Mouse (Mus musculus): ENCODE measurements around the gene Gm28308. TPM values are rescaled to one million over a fixed set of nuclear protein-coding genes. Genes with fewer than 3 reads are reported as not detected.

Gm28308 gene
- total and polyA plus RNA-seq, 2 experiments from 2014 or later = 2.2 TPM; not detected in 1

- H3K27me3 ChIP-seq (ENCODE audit: insufficient read depth, low read length) = peaks cover 56% of the 10 kb centered on the region
- no peaks in the 10 kb centered on the region for H3K36me3 ChIP-seq (ENCODE audit: insufficient read depth, low read length)
- H3K9me3 ChIP-seq (ENCODE audit: low read length) = no peaks in the 10 kb centered on the region
- H3K4me2 ChIP-seq (ENCODE audit: low read depth, low read length) = peak overlapping the region; percentile 58
- H3K4me1 ChIP-seq (ENCODE audit: insufficient read depth, low read length) = peaks cover 10% of the 10 kb centered on the region; the same call in 1 of the 2 replicates
- WGBS = 6% methylated on average over 4 of the region's 4 CpGs
- H3K4me3 ChIP-seq (ENCODE audit: low read length) = peak overlapping the region; percentile 41
- no peak overlapping the region for H3K27ac ChIP-seq
- no peak for ATAC-seq
- H3K9ac ChIP-seq (replicated peaks; ENCODE audit: low read length) = no peak overlapping the region
- no peak for TF ChIP-seq CTCF (IDR thresholded peaks at IDR 0.05; ENCODE audit: low read depth)
- DNase-seq (ENCODE audit: low spot score) = no peak
These were observed 39.5 kb downstream of the Gm28308 start for GRCm38 (mm10) chr6:52173648-52174047.

GRCm38 (mm10) chr6:52172501-52172900 lies 40.6 kb downstream of the Gm28308 start:
- peak; percentile 94 for DNase-seq (ENCODE audit: low spot score)
- H3K36me3 ChIP-seq (ENCODE audit: insufficient read depth, low read length) = no peaks in the 10 kb centered on the region
- peaks cover 58% of the 10 kb centered on the region for H3K27me3 ChIP-seq (ENCODE audit: insufficient read depth, low read length)
- peak overlapping the region; percentile 58 for H3K4me2 ChIP-seq (ENCODE audit: low read depth, low read length)
- peak overlapping the region; percentile 41 for H3K4me3 ChIP-seq (ENCODE audit: low read length)
- ATAC-seq = peak; percentile 93
- H3K27ac ChIP-seq = peak overlapping the region; percentile 82
- H3K4me1 ChIP-seq (ENCODE audit: insufficient read depth, low read length) = peaks cover 10% of the 10 kb centered on the region; the same call in 1 of the 2 replicates
- WGBS = under 1% methylated on average over 35 of the region's 35 CpGs
- TF ChIP-seq CTCF (IDR thresholded peaks at IDR 0.05; ENCODE audit: low read depth) = no peak
- H3K9me3 ChIP-seq (ENCODE audit: low read length) = no peaks in the 10 kb centered on the region
- peak overlapping the region; percentile 33; the same call in 1 of the 2 replicates for H3K9ac ChIP-seq (replicated peaks; ENCODE audit: low read length)

GRCm38 (mm10) chr6:52171938-52172337 lies 41.2 kb downstream of the Gm28308 start:
- Histone ChIP-seq H3K4me3 (ENCODE audit: low read length) (peak overlapping the region; percentile 41), H3K9me3 (ENCODE audit: low read length) (no peaks in the 10 kb centered on the region), H3K4me1 (ENCODE audit: insufficient read depth, low read length) (peaks cover 10% of the 10 kb centered on the region; the same call in 1 of the 2 replicates), H3K27me3 (ENCODE audit: insufficient read depth, low read length) (peaks cover 63% of the 10 kb centered on the region), H3K27ac (peak overlapping the region; percentile 82), H3K9ac (replicated peaks; ENCODE audit: low read length) (peak overlapping the region; percentile 33; the same call in 1 of the 2 replicates), H3K4me2 (ENCODE audit: low read depth, low read length) (peak overlapping the region; percentile 58), H3K36me3 (ENCODE audit: insufficient read depth, low read length) (no peaks in the 10 kb centered on the region)
- DNase-seq (ENCODE audit: low spot score) (no peak), ATAC-seq (no peak)
- no peak for TF ChIP-seq CTCF (IDR thresholded peaks at IDR 0.05; ENCODE audit: low read depth)
- 6% methylated on average over 7 of the region's 7 CpGs for WGBS

- TF ChIP-seq CTCF (IDR thresholded peaks at IDR 0.05; ENCODE audit: low read depth) = no peak
- Histone ChIP-seq H3K36me3 (ENCODE audit: insufficient read depth, low read length) (no peaks in the 10 kb centered on the region), H3K9me3 (ENCODE audit: low read length) (no peaks in the 10 kb centered on the region), H3K27me3 (ENCODE audit: insufficient read depth, low read length) (peaks cover 59% of the 10 kb centered on the region), H3K27ac (peak overlapping the region; percentile 82), H3K4me2 (ENCODE audit: low read depth, low read length) (0 out of 2 replicates have a peak overlapping the region, but pooled peaks have one; percentile 93), H3K4me1 (ENCODE audit: insufficient read depth, low read length) (peaks cover 10% of the 10 kb centered on the region; the same call in 1 of the 2 replicates), H3K9ac (replicated peaks; ENCODE audit: low read length) (0 out of 2 replicates have a peak overlapping the region, but pooled peaks have one; percentile 40), H3K4me3 (ENCODE audit: low read length) (no peak overlapping the region)
- ATAC-seq (no peak), DNase-seq (ENCODE audit: low spot score) (peak; percentile 36)
- WGBS = 5% methylated on average over 4 of the region's 4 CpGs
These were observed 41.8 kb downstream of the Gm28308 start for GRCm38 (mm10) chr6:52171331-52171730.

GRCm38 (mm10) chr6:52170898-52171223 lies 42.3 kb downstream of the Gm28308 start:
- 11% methylated on average over 5 of the region's 5 CpGs for WGBS
- peaks cover 10% of the 10 kb centered on the region; the same call in 1 of the 2 replicates for H3K4me1 ChIP-seq (ENCODE audit: insufficient read depth, low read length)
- H3K27me3 ChIP-seq (ENCODE audit: insufficient read depth, low read length) = peaks cover 56% of the 10 kb centered on the region
- peak overlapping the region; percentile 93 for H3K4me2 ChIP-seq (ENCODE audit: low read depth, low read length)
- no peak for TF ChIP-seq CTCF (IDR thresholded peaks at IDR 0.05; ENCODE audit: low read depth)
- peak overlapping the region; percentile 9; the same call in 1 of the 2 replicates for H3K4me3 ChIP-seq (ENCODE audit: low read length)
- ATAC-seq = no peak
- DNase-seq (ENCODE audit: low spot score) = peak; percentile 18
- no peaks in the 10 kb centered on the region for H3K36me3 ChIP-seq (ENCODE audit: insufficient read depth, low read length)
- peak overlapping the region; percentile 82 for H3K27ac ChIP-seq
- H3K9me3 ChIP-seq (ENCODE audit: low read length) = no peaks in the 10 kb centered on the region
- peak overlapping the region; percentile 40 for H3K9ac ChIP-seq (replicated peaks; ENCODE audit: low read length)

- Histone ChIP-seq H3K9ac (replicated peaks; ENCODE audit: low read length) (peak overlapping the region; percentile 40), H3K4me2 (ENCODE audit: low read depth, low read length) (peak overlapping the region; percentile 93), H3K4me3 (ENCODE audit: low read length) (peak overlapping the region; percentile 9), H3K27me3 (ENCODE audit: insufficient read depth, low read length) (peaks cover 54% of the 10 kb centered on the region), H3K36me3 (ENCODE audit: insufficient read depth, low read length) (no peaks in the 10 kb centered on the region), H3K4me1 (ENCODE audit: insufficient read depth, low read length) (peaks cover 10% of the 10 kb centered on the region; the same call in 1 of the 2 replicates), H3K27ac (peak overlapping the region; percentile 82), H3K9me3 (ENCODE audit: low read length) (no peaks in the 10 kb centered on the region)
- DNase-seq (ENCODE audit: low spot score) (peak; percentile 58), ATAC-seq (no peak)
- WGBS = 3% methylated on average over 40 of the region's 40 CpGs
- TF ChIP-seq CTCF (IDR thresholded peaks at IDR 0.05; ENCODE audit: low read depth) = no peak
These were observed 42.8 kb downstream of the Gm28308 start for GRCm38 (mm10) chr6:52170166-52170897.
